10 mouse cellular contexts compared by ENCODE assay signal in the genomic region with DNA sequence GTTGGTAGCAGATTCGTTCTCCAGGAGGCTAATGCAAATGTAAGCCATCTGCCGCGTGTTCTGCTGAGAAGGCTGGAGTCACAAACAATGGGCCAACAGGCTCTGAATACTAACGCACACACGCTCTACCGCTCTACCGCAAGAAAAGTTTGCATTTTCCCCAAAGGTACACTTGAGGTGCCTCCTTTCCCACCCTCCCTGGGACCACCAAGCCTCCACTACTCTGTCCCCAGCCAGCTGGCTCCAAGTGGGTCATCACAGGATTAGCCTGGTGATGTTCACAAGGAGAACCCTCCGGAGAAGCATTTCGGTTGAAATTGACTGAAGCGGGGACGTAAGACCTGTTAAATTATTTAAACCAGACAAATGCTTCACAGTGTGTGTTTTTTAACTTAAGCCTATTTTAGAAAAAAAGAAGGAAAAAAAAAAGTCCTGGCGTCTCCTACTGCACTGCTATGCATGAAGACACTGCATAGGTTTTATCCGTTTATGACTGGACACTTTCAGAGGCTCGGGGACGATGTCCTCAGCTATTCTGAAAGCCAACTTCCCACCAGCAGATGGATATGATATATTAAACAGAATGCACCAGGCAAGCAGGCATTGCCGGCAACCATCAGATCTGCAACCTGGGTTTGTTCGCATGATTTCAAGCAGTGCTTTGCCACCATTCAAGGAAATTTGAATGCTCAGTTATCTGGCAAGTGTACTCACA.
DNase-seq lines count a peak whose midpoint lies in the region; ATAC-seq and TF ChIP-seq lines count a peak whose summit lies in the region.
"Had no signal": no experiment of that assay in that cellular context is flagged by ENCODE, and none has a peak within 500 bp of the region (broad histone marks: within the 10 kb centered on the region; RNA-seq: fewer than 3 reads in every experiment).

No protein-coding gene starts in this region.

- H3K4me1 ChIP-seq in limb, embryonic 10.5 days, result peaks cover 15% of the 10 kb centered on the region
- no peaks in the 10 kb centered on the region for H3K4me1 ChIP-seq in stomach, postnatal 0 days (replicated peaks; ENCODE audit: control insufficient read depth, insufficient read depth)
- H3K4me1 ChIP-seq: liver, embryonic 13.5 days had no signal

- no peak overlapping the region for H3K27ac ChIP-seq in limb, embryonic 10.5 days
- H3K27ac ChIP-seq in stomach, postnatal 0 days (replicated peaks), result no peak overlapping the region
- H3K27ac ChIP-seq: liver, embryonic 13.5 days had no signal

- TF ChIP-seq CTCF in stomach, postnatal 0 days (IDR thresholded peaks at IDR 0.05; ENCODE audit: low read depth), result no peak

- no peaks in the 10 kb centered on the region for H3K9me3 ChIP-seq in limb, embryonic 10.5 days (replicated peaks)
- no peaks in the 10 kb centered on the region for H3K9me3 ChIP-seq in stomach, postnatal 0 days (ENCODE audit: control insufficient read depth, low read length)
- H3K9me3 ChIP-seq: liver, embryonic 13.5 days had no signal

- peak; percentile 56 to 62 for DNase-seq in cerebellum, postnatal 14 days
- peak; percentile 5 to 33 for DNase-seq in frontal cortex, postnatal 36 days (ENCODE audit: low spot score in 2 of 2)
- DNase-seq in limb, embryonic 10.5 days (ENCODE audit: low spot score), result peak; percentile 33
- DNase-seq in right cerebral cortex, adult 2 months (ENCODE audit: low spot score in 2 of 2), result peak; percentile 24 to 49
- DNase-seq in thymus, postnatal 10 days (ENCODE audit: low spot score in 2 of 2), result no peak
- DNase-seq in ovary, postnatal 36 days (ENCODE audit: low spot score), result no peak
- no peak for DNase-seq in stomach, postnatal 0 days (ENCODE audit: low spot score)
- DNase-seq in spleen, postnatal 4 days (ENCODE audit: low spot score in 2 of 2), result no peak
- DNase-seq: liver, embryonic 13.5 days had no signal

- no peaks in the 10 kb centered on the region for H3K36me3 ChIP-seq in limb, embryonic 10.5 days
- no peaks in the 10 kb centered on the region for H3K36me3 ChIP-seq in stomach, postnatal 0 days (ENCODE audit: control insufficient read depth, insufficient read depth, low read length)
- H3K36me3 ChIP-seq: liver, embryonic 13.5 days had no signal

- no peak for ATAC-seq in stomach, postnatal 0 days (ENCODE audit: low FRiP score, low TSS enrichment)
- ATAC-seq: Patski had no signal

- no peaks in the 10 kb centered on the region for H3K27me3 ChIP-seq in limb, embryonic 10.5 days (ENCODE audit: low read depth, poor library complexity, severe bottlenecking)
- no peaks in the 10 kb centered on the region for H3K27me3 ChIP-seq in stomach, postnatal 0 days (ENCODE audit: control insufficient read depth, insufficient read depth, low read length)
- H3K27me3 ChIP-seq: liver, embryonic 13.5 days; Patski had no signal

- 60% methylated on average over 17 of the region's 17 CpGs for WGBS in limb, embryonic 10.5 days
- WGBS in stomach, postnatal 0 days, result 57% methylated on average over 17 of the region's 17 CpGs

- TF ChIP-seq EP300 in stomach, postnatal 0 days (optimal IDR thresholded peaks at IDR 0.05), result no peak

- H3K9ac ChIP-seq in stomach, postnatal 0 days (ENCODE audit: low read length), result no peak overlapping the region
- H3K9ac ChIP-seq: liver, embryonic 13.5 days had no signal

- H3K4me3 ChIP-seq in limb, embryonic 10.5 days, result no peak overlapping the region
- H3K4me3 ChIP-seq in stomach, postnatal 0 days (ENCODE audit: low read depth, low read length), result no peak overlapping the region
- H3K4me3 ChIP-seq: liver, embryonic 13.5 days had no signal

- no peak overlapping the region for H3K4me2 ChIP-seq in stomach, postnatal 0 days (replicated peaks; ENCODE audit: low read depth)
- H3K4me2 ChIP-seq: liver, embryonic 13.5 days had no signal

Comparison
In these comparisons a context has a peak if more than half of its experiments do, and no peak if none do; other contexts are left out.
1. DNase-seq: peak in cerebellum, postnatal 14 days (2 of 2), frontal cortex, postnatal 36 days (2 of 2), limb, embryonic 10.5 days (single experiment) and right cerebral cortex, adult 2 months (2 of 2); none in thymus, postnatal 10 days (0 of 2), ovary, postnatal 36 days (single experiment), stomach, postnatal 0 days (single experiment) and spleen, postnatal 4 days (0 of 2).